Mouse (Mus musculus) left cerebral cortex, adult 18-20 months (tissue): ENCODE measurements at regions not wholly inside any gene's neighbourhood (a gene's known extent, or its start where the extent isn't known, plus 50 kb on each side); places are given as distances from the start of the nearest gene placed in this dataset.

Source experiments
- DNase-seq, 2 experiments: peaks; one replicate each; pipeline ENCODE4 v3.0.0; 2021 to 2022; ENCODE audit warnings: low spot score in 2 of 2, mixed read lengths in 1 of 2

GRCm38 (mm10) chr6:139075433-139075832 is 417.1 kb upstream of the Igbp1b start:
- no peak for DNase-seq

- no peak for DNase-seq
Measured at GRCm38 (mm10) chr6:139027696-139028095, 369.4 kb upstream of the Igbp1b start.

- DNase-seq: no peak
Measured at GRCm38 (mm10) chr6:139014526-139014925, 356.2 kb upstream of the Igbp1b start.

GRCm38 (mm10) chr6:139010501-139010900 is 352.2 kb upstream of the Igbp1b start:
- no peak for DNase-seq
